Mouse (Mus musculus): ENCODE measurements at regions not wholly inside any gene's neighbourhood (a gene's known extent, or its start where the extent isn't known, plus 50 kb on each side); places are given as distances from the start of the nearest gene placed in this dataset.
"Not testable (repeated sequence)": the region's sequence is repeated elsewhere in the genome, so short reads cannot be mapped to it uniquely, and the experiment has no call there.

- peak; percentile 22 for DNase-seq (ENCODE audit: extremely low read depth, insufficient read length, low spot score)
These were observed 200.9 kb downstream of the Faxc start for GRCm38 (mm10) chr4:22131751-22132736.

GRCm38 (mm10) chr4:22133547-22134495, 202.7 kb downstream of the Faxc start:
- no peak for DNase-seq (ENCODE audit: extremely low read depth, insufficient read length, low spot score)

- no peak for DNase-seq (ENCODE audit: extremely low read depth, insufficient read length, low spot score)
These were observed 209.0 kb downstream of the Faxc start for GRCm38 (mm10) chr4:22140122-22140521.

- no peak for DNase-seq (ENCODE audit: extremely low read depth, insufficient read length, low spot score)
These were observed 212.4 kb downstream of the Faxc start for GRCm38 (mm10) chr4:22143546-22143945.

GRCm38 (mm10) chr4:22144834-22145233, 212.5 kb upstream of the Fbxl4 start:
- DNase-seq (ENCODE audit: extremely low read depth, insufficient read length, low spot score), result not testable (repeated sequence)

GRCm38 (mm10) chr4:22146648-22147409, 210.5 kb upstream of the Fbxl4 start:
- DNase-seq (ENCODE audit: extremely low read depth, insufficient read length, low spot score), result no peak

- DNase-seq (ENCODE audit: extremely low read depth, insufficient read length, low spot score), result no peak
These were observed 205.3 kb upstream of the Fbxl4 start for GRCm38 (mm10) chr4:22151899-22152493.

- DNase-seq (ENCODE audit: extremely low read depth, insufficient read length, low spot score), result peak; percentile 5
These were observed 204.3 kb upstream of the Fbxl4 start for GRCm38 (mm10) chr4:22152971-22153544.

GRCm38 (mm10) chr4:22153620-22154019, 203.7 kb upstream of the Fbxl4 start:
- DNase-seq (ENCODE audit: extremely low read depth, insufficient read length, low spot score), result no peak

GRCm38 (mm10) chr4:22186422-22186821, 170.9 kb upstream of the Fbxl4 start:
- DNase-seq (ENCODE audit: extremely low read depth, insufficient read length, low spot score), result no peak

GRCm38 (mm10) chr4:22188141-22189006, 169.0 kb upstream of the Fbxl4 start:
- DNase-seq (ENCODE audit: extremely low read depth, insufficient read length, low spot score), result no peak

- no peak for DNase-seq (ENCODE audit: extremely low read depth, insufficient read length, low spot score)
These were observed 160.8 kb upstream of the Fbxl4 start for GRCm38 (mm10) chr4:22196501-22196900.

- peak; percentile 50 for DNase-seq (ENCODE audit: extremely low read depth, insufficient read length, low spot score)
These were observed 148.8 kb upstream of the Fbxl4 start for GRCm38 (mm10) chr4:22208531-22208930.

GRCm38 (mm10) chr4:22237640-22238039, 119.7 kb upstream of the Fbxl4 start:
- DNase-seq (ENCODE audit: extremely low read depth, insufficient read length, low spot score), result no peak

- DNase-seq (ENCODE audit: extremely low read depth, insufficient read length, low spot score), result not testable (repeated sequence)
These were observed 107.1 kb upstream of the Fbxl4 start for GRCm38 (mm10) chr4:22250276-22250675.

- DNase-seq (ENCODE audit: extremely low read depth, insufficient read length, low spot score), result no peak
These were observed 93.4 kb upstream of the Fbxl4 start for GRCm38 (mm10) chr4:22263903-22264302.

- DNase-seq (ENCODE audit: extremely low read depth, insufficient read length, low spot score), result no peak
These were observed 88.3 kb upstream of the Fbxl4 start for GRCm38 (mm10) chr4:22269064-22269463.

- DNase-seq (ENCODE audit: extremely low read depth, insufficient read length, low spot score), result peak; percentile 42
These were observed 83.2 kb upstream of the Fbxl4 start for GRCm38 (mm10) chr4:22274178-22274577.
